Mouse (Mus musculus): ENCODE results near the gene Dync2li1. TPM values are rescaled to one million over a fixed set of nuclear protein-coding genes. Genes with fewer than 3 reads are reported as not detected.
A peak's percentile ranks its signal among the peaks of the same experiment; 100 is the strongest.

Dync2li1 gene
- polyA plus RNA-seq, 1 experiment from 2014 or later, result 33.8 TPM

- no peak overlapping the region for H3K9ac ChIP-seq
- H3K4me3 ChIP-seq (ENCODE audit: low read depth, low read length), result no peak overlapping the region
- no peaks in the 10 kb centered on the region for H3K36me3 ChIP-seq (ENCODE audit: insufficient read depth)
- H3K4me2 ChIP-seq, result no peak overlapping the region
- ATAC-seq (ENCODE audit: insufficient read depth), result no peak
- H3K27ac ChIP-seq (ENCODE audit: low read depth), result no peak overlapping the region
- H3K4me1 ChIP-seq (ENCODE audit: insufficient read depth), result 0 out of 2 replicates have a peak, but pooled peaks cover 2% of the 10 kb centered on the region
- DNase-seq, result no peak
- H3K27me3 ChIP-seq (ENCODE audit: insufficient read depth, low read length), result no peaks in the 10 kb centered on the region
- H3K9me3 ChIP-seq (ENCODE audit: low read depth, low read length), result no peaks in the 10 kb centered on the region
- no peak for TF ChIP-seq CTCF (IDR thresholded peaks at IDR 0.05; ENCODE audit: low read depth)
- WGBS, result 35% methylated on average over 10 of the region's 10 CpGs
These were observed 38.8 kb downstream of the Dync2li1 start for GRCm38 (mm10) chr17:84665053-84665452.

GRCm38 (mm10) chr17:84665691-84666090 is 39.4 kb downstream of the Dync2li1 start:
- Histone ChIP-seq H3K27me3 (ENCODE audit: insufficient read depth, low read length) (no peaks in the 10 kb centered on the region), H3K27ac (ENCODE audit: low read depth) (no peak overlapping the region), H3K4me1 (ENCODE audit: insufficient read depth) (0 out of 2 replicates have a peak, but pooled peaks cover 2% of the 10 kb centered on the region), H3K9me3 (ENCODE audit: low read depth, low read length) (no peaks in the 10 kb centered on the region), H3K4me2 (no peak overlapping the region), H3K4me3 (ENCODE audit: low read depth, low read length) (no peak overlapping the region), H3K9ac (no peak overlapping the region), H3K36me3 (ENCODE audit: insufficient read depth) (no peaks in the 10 kb centered on the region)
- WGBS, result 24% methylated on average over 9 of the region's 9 CpGs
- no peak for ATAC-seq (ENCODE audit: insufficient read depth)
- no peak for DNase-seq
- no peak for TF ChIP-seq CTCF (IDR thresholded peaks at IDR 0.05; ENCODE audit: low read depth)

- no peak for TF ChIP-seq CTCF (IDR thresholded peaks at IDR 0.05; ENCODE audit: low read depth)
- 78% methylated on average over 3 of the region's 3 CpGs for WGBS
- H3K9me3 ChIP-seq (ENCODE audit: low read depth, low read length), result no peaks in the 10 kb centered on the region
- H3K27me3 ChIP-seq (ENCODE audit: insufficient read depth, low read length), result no peaks in the 10 kb centered on the region
- no peak overlapping the region for H3K4me2 ChIP-seq
- ATAC-seq (ENCODE audit: insufficient read depth), result no peak
- H3K4me3 ChIP-seq (ENCODE audit: low read depth, low read length), result no peak overlapping the region
- no peaks in the 10 kb centered on the region for H3K36me3 ChIP-seq (ENCODE audit: insufficient read depth)
- no peak overlapping the region for H3K27ac ChIP-seq (ENCODE audit: low read depth)
- H3K9ac ChIP-seq, result no peak overlapping the region
- no peak for DNase-seq
- 0 out of 2 replicates have a peak, but pooled peaks cover 2% of the 10 kb centered on the region for H3K4me1 ChIP-seq (ENCODE audit: insufficient read depth)
These were observed 41.6 kb downstream of the Dync2li1 start for GRCm38 (mm10) chr17:84667848-84668247.

GRCm38 (mm10) chr17:84672376-84673369 is 46.4 kb downstream of the Dync2li1 start:
- WGBS, result 53% methylated on average over 16 of the region's 16 CpGs
- Histone ChIP-seq H3K27ac (ENCODE audit: low read depth) (no peak overlapping the region), H3K36me3 (ENCODE audit: insufficient read depth) (no peaks in the 10 kb centered on the region), H3K9me3 (ENCODE audit: low read depth, low read length) (no peaks in the 10 kb centered on the region), H3K4me2 (no peak overlapping the region), H3K4me1 (ENCODE audit: insufficient read depth) (no peaks in the 10 kb centered on the region), H3K9ac (no peak overlapping the region), H3K4me3 (ENCODE audit: low read depth, low read length) (no peak overlapping the region), H3K27me3 (ENCODE audit: insufficient read depth, low read length) (0 out of 2 replicates have a peak, but pooled peaks cover 3% of the 10 kb centered on the region)
- ATAC-seq (ENCODE audit: insufficient read depth) (0 out of 2 replicates have a peak, but pooled peaks have one; percentile 21), DNase-seq (no peak)
- TF ChIP-seq CTCF (IDR thresholded peaks at IDR 0.05; ENCODE audit: low read depth), result no peak

GRCm38 (mm10) chr17:84674048-84674447 is 47.8 kb downstream of the Dync2li1 start:
- no peak for TF ChIP-seq CTCF (IDR thresholded peaks at IDR 0.05; ENCODE audit: low read depth)
- Histone ChIP-seq H3K4me1 (ENCODE audit: insufficient read depth) (no peaks in the 10 kb centered on the region), H3K9me3 (ENCODE audit: low read depth, low read length) (no peaks in the 10 kb centered on the region), H3K27me3 (ENCODE audit: insufficient read depth, low read length) (0 out of 2 replicates have a peak, but pooled peaks cover 3% of the 10 kb centered on the region), H3K9ac (no peak overlapping the region; the same call in 1 of the 2 replicates), H3K4me3 (ENCODE audit: low read depth, low read length) (no peak overlapping the region), H3K4me2 (no peak overlapping the region), H3K27ac (ENCODE audit: low read depth) (no peak overlapping the region), H3K36me3 (ENCODE audit: insufficient read depth) (no peaks in the 10 kb centered on the region)
- ATAC-seq (ENCODE audit: insufficient read depth) (no peak), DNase-seq (no peak)
- whole genome bisulfite sequencing, result 44% methylated on average over 7 of the region's 7 CpGs

- WGBS, result 45% methylated on average over 4 of the region's 4 CpGs
These were observed 48.9 kb downstream of the Dync2li1 start for GRCm38 (mm10) chr17:84675204-84675603.

GRCm38 (mm10) chr17:84675951-84676366 is 49.7 kb downstream of the Dync2li1 start, which contains the start of gene Abcg8:
Gene Abcg8 (plus strand): TSS chr17:84676302.
- under 1% methylated on average over 24 of the region's 24 CpGs for WGBS
- TF ChIP-seq CTCF (IDR thresholded peaks at IDR 0.05; ENCODE audit: low read depth), result peak; percentile 25
- Histone ChIP-seq H3K27me3 (ENCODE audit: insufficient read depth, low read length) (0 out of 2 replicates have a peak, but pooled peaks cover 3% of the 10 kb centered on the region), H3K27ac (ENCODE audit: low read depth) (no peak within 1 kb of the TSS), H3K9ac (no peak within 1 kb of the TSS; the same call in 1 of the 2 replicates), H3K9me3 (ENCODE audit: low read depth, low read length) (no peaks in the 10 kb centered on the region), H3K4me1 (ENCODE audit: insufficient read depth) (no peaks in the 10 kb centered on the region), H3K4me2 (peak within 1 kb of the TSS; percentile 57), H3K4me3 (ENCODE audit: low read depth, low read length) (peak within 1 kb of the TSS; percentile 23), H3K36me3 (ENCODE audit: insufficient read depth) (no peaks in the 10 kb centered on the region)
- peak; percentile 76 for DNase-seq
- peak; percentile 79 for ATAC-seq (ENCODE audit: insufficient read depth)

More at GRCm38 (mm10) chr17:84675204-84675603, 48.9 kb downstream of the Dync2li1 start:
- H3K4me1 ChIP-seq (ENCODE audit: insufficient read depth), result no peaks in the 10 kb centered on the region
- ATAC-seq (ENCODE audit: insufficient read depth), result no peak
- no peak overlapping the region for H3K4me2 ChIP-seq
- no peaks in the 10 kb centered on the region for H3K9me3 ChIP-seq (ENCODE audit: low read depth, low read length)
- no peak for TF ChIP-seq CTCF (IDR thresholded peaks at IDR 0.05; ENCODE audit: low read depth)
- 0 out of 2 replicates have a peak, but pooled peaks cover 3% of the 10 kb centered on the region for H3K27me3 ChIP-seq (ENCODE audit: insufficient read depth, low read length)
- H3K4me3 ChIP-seq (ENCODE audit: low read depth, low read length), result no peak overlapping the region
- no peak for DNase-seq
- no peak overlapping the region for H3K9ac ChIP-seq
- H3K27ac ChIP-seq (ENCODE audit: low read depth), result no peak overlapping the region
- H3K36me3 ChIP-seq (ENCODE audit: insufficient read depth), result no peaks in the 10 kb centered on the region
